Mouse (Mus musculus): ENCODE results near the gene Mboat2.

Mboat2 gene

GRCm38 (mm10) chr12:24830766-24831152 lies at the start of gene Mboat2:
Gene Mboat2 (plus strand): TSS chr12:24830879.
- DNase-seq (ENCODE audit: low spot score in 2 of 2): peak; percentile 44 to 62

GRCm38 (mm10) chr12:24783735-24784134 lies 46.9 kb upstream of the Mboat2 start:
- DNase-seq (ENCODE audit: low spot score in 2 of 2): no peak

GRCm38 (mm10) chr12:24785882-24786281 lies 44.8 kb upstream of the Mboat2 start:
- DNase-seq (ENCODE audit: low spot score in 2 of 2): no peak

GRCm38 (mm10) chr12:24786316-24786715 lies 44.4 kb upstream of the Mboat2 start:
- no peak for DNase-seq (ENCODE audit: low spot score in 2 of 2)

- no peak for DNase-seq (ENCODE audit: low spot score in 2 of 2)
These were observed 41.0 kb upstream of the Mboat2 start for GRCm38 (mm10) chr12:24789659-24790058.

- DNase-seq (ENCODE audit: low spot score in 2 of 2): no peak
These were observed 19.4 kb upstream of the Mboat2 start for GRCm38 (mm10) chr12:24811230-24811629.

- no peak for DNase-seq (ENCODE audit: low spot score in 2 of 2)
These were observed 18.8 kb upstream of the Mboat2 start for GRCm38 (mm10) chr12:24811906-24812305.

GRCm38 (mm10) chr12:24822831-24823230 lies 7.8 kb upstream of the Mboat2 start:
- no peak for DNase-seq (ENCODE audit: low spot score in 2 of 2)

- DNase-seq (ENCODE audit: low spot score in 2 of 2): peak in 1 of 2 experiments; percentile 4
These were observed 6.9 kb upstream of the Mboat2 start for GRCm38 (mm10) chr12:24823636-24824354.

- DNase-seq (ENCODE audit: low spot score in 2 of 2): no peak
These were observed 593 bp upstream of the Mboat2 start for GRCm38 (mm10) chr12:24830086-24830485.

- peak; percentile 87 to 90 for DNase-seq (ENCODE audit: low spot score in 2 of 2)
These were observed 679 bp downstream of the Mboat2 start for GRCm38 (mm10) chr12:24831153-24831963.

- no peak for DNase-seq (ENCODE audit: low spot score in 2 of 2)
These were observed 1.3 kb downstream of the Mboat2 start for GRCm38 (mm10) chr12:24831964-24832427.

GRCm38 (mm10) chr12:24832438-24832837 lies 1.8 kb downstream of the Mboat2 start:
- no peak for DNase-seq (ENCODE audit: low spot score in 2 of 2)

- DNase-seq (ENCODE audit: low spot score in 2 of 2): no peak
These were observed 7.3 kb downstream of the Mboat2 start for GRCm38 (mm10) chr12:24837947-24838346.

GRCm38 (mm10) chr12:24841115-24841879 lies 10.6 kb downstream of the Mboat2 start:
- DNase-seq (ENCODE audit: low spot score in 2 of 2): peak in 1 of 2 experiments; percentile 17

- peak in 1 of 2 experiments; percentile 16 for DNase-seq (ENCODE audit: low spot score in 2 of 2)
These were observed 11.7 kb downstream of the Mboat2 start for GRCm38 (mm10) chr12:24842299-24842910.

GRCm38 (mm10) chr12:24843395-24844072 lies 12.9 kb downstream of the Mboat2 start:
- no peak for DNase-seq (ENCODE audit: low spot score in 2 of 2)

GRCm38 (mm10) chr12:24845344-24845743 lies 14.7 kb downstream of the Mboat2 start:
- DNase-seq (ENCODE audit: low spot score in 2 of 2): no peak

GRCm38 (mm10) chr12:24848107-24848506 lies 17.4 kb downstream of the Mboat2 start:
- DNase-seq (ENCODE audit: low spot score in 2 of 2): no peak

GRCm38 (mm10) chr12:24857354-24857753 lies 26.7 kb downstream of the Mboat2 start:
- DNase-seq (ENCODE audit: low spot score in 2 of 2): no peak

GRCm38 (mm10) chr12:24859357-24859756 lies 28.7 kb downstream of the Mboat2 start:
- DNase-seq (ENCODE audit: low spot score in 2 of 2): no peak
